Mouse (Mus musculus) bone marrow macrophage, adult 2 months (primary cell): ENCODE measurements around the gene Muc20. TPM values are rescaled to one million over a fixed set of nuclear protein-coding genes. Genes with fewer than 3 reads are reported as not detected.

Experiments
- H3K27ac ChIP-seq: 2 replicates; pipeline ENCODE4 v1.5.1; 2012; ENCODE audit warnings: low read depth, low read length; ENCODE audit not compliant: insufficient read depth
- H3K4me1 ChIP-seq: 2 replicates; pipeline ENCODE4 v1.6.1; 2012; ENCODE audit warnings: low read length; ENCODE audit not compliant: control insufficient read depth, insufficient read depth
- H3K4me3 ChIP-seq: 2 replicates; pipeline ENCODE4 v1.5.1; 2012; ENCODE audit warnings: mild to moderate bottlenecking, low read length, moderate library complexity; ENCODE audit not compliant: insufficient read depth
- CTCF ChIP-seq: IDR thresholded peaks from 2 replicates; pipeline ENCODE4 v1.5.1; 2012; ENCODE audit warnings: low read depth, mild to moderate bottlenecking, low read length, moderate library complexity
- POLR2A ChIP-seq: IDR thresholded peaks from 2 replicates; pipeline ENCODE4 v1.6.1; 2012; ENCODE audit warnings: mild to moderate bottlenecking, low read depth, low read length, borderline replicate concordance
- polyA plus RNA-seq: library from polyadenylated mRNA; stranded (reverse); fragments of >200 nt; gene quantifications from 2 replicates; pipeline ENCODE4 v1.2.4, GENCODE M21; 2012; ENCODE audit not compliant: missing spikeins, insufficient read depth, insufficient read length

The Muc20 gene
- polyA plus RNA-seq, 1 experiment = not detected

- H3K4me3 ChIP-seq = no peak overlapping the region
These were observed 20.8 kb upstream of the Muc20 start for GRCm38 (mm10) chr16:32818036-32818435.

GRCm38 (mm10) chr16:32815160-32815605 is 17.9 kb upstream of the Muc20 start:
- peaks cover 6% of the 10 kb centered on the region for H3K4me1 ChIP-seq
- no peak for TF ChIP-seq CTCF
- TF ChIP-seq POLR2A = no peak
- no peak overlapping the region for H3K27ac ChIP-seq
- no peak overlapping the region for H3K4me3 ChIP-seq

More at GRCm38 (mm10) chr16:32818036-32818435, 20.8 kb upstream of the Muc20 start:
- Histone ChIP-seq H3K4me1 (peaks cover 6% of the 10 kb centered on the region), H3K27ac (no peak overlapping the region)
- TF ChIP-seq CTCF (no peak), POLR2A (no peak)

- Histone ChIP-seq H3K4me3 (no peak overlapping the region), H3K4me1 (peaks cover 6% of the 10 kb centered on the region), H3K27ac (no peak overlapping the region)
- TF ChIP-seq POLR2A (no peak), CTCF (no peak)
These were observed 17.3 kb upstream of the Muc20 start for GRCm38 (mm10) chr16:32814539-32814938.

GRCm38 (mm10) chr16:32813771-32814170 is 16.5 kb upstream of the Muc20 start:
- no peak overlapping the region for H3K27ac ChIP-seq
- H3K4me1 ChIP-seq = peaks cover 6% of the 10 kb centered on the region
- H3K4me3 ChIP-seq = no peak overlapping the region
- no peak for TF ChIP-seq POLR2A
- no peak for TF ChIP-seq CTCF

- TF ChIP-seq CTCF (no peak), POLR2A (no peak)
- Histone ChIP-seq H3K4me3 (peak overlapping the region; percentile 24), H3K4me1 (peaks cover 6% of the 10 kb centered on the region), H3K27ac (no peak overlapping the region)
These were observed 16.1 kb upstream of the Muc20 start for GRCm38 (mm10) chr16:32813362-32813761.

GRCm38 (mm10) chr16:32812888-32813361 is 15.7 kb upstream of the Muc20 start:
- Histone ChIP-seq H3K4me1 (peaks cover 6% of the 10 kb centered on the region), H3K4me3 (peak overlapping the region; percentile 24), H3K27ac (no peak overlapping the region)
- TF ChIP-seq POLR2A = no peak
- TF ChIP-seq CTCF = peak; percentile 72

GRCm38 (mm10) chr16:32810321-32810720 is 13.1 kb upstream of the Muc20 start, which contains the start of gene Smbd1:
Gene Smbd1, minus strand, starts transcription at chr16:32810477.
- TF ChIP-seq CTCF (no peak), POLR2A (no peak)
- no peak within 1 kb of the TSS for H3K27ac ChIP-seq
- no peak within 1 kb of the TSS for H3K4me3 ChIP-seq
- H3K4me1 ChIP-seq = peaks cover 9% of the 10 kb centered on the region

- no peak overlapping the region for H3K4me3 ChIP-seq
- no peak overlapping the region for H3K27ac ChIP-seq
- TF ChIP-seq POLR2A (no peak), CTCF (no peak)
- H3K4me1 ChIP-seq = peaks cover 18% of the 10 kb centered on the region
These were observed 10.4 kb upstream of the Muc20 start for GRCm38 (mm10) chr16:32807408-32808185.

GRCm38 (mm10) chr16:32805151-32805550 is 7.9 kb upstream of the Muc20 start:
- Histone ChIP-seq H3K4me3 (no peak overlapping the region), H3K4me1 (peaks cover 18% of the 10 kb centered on the region), H3K27ac (no peak overlapping the region)
- TF ChIP-seq CTCF = no peak
- TF ChIP-seq POLR2A = no peak

- TF ChIP-seq CTCF = no peak
- TF ChIP-seq POLR2A = no peak
- no peak overlapping the region for H3K4me3 ChIP-seq
These were observed 6.7 kb upstream of the Muc20 start for GRCm38 (mm10) chr16:32803901-32804300.

More at GRCm38 (mm10) chr16:32803901-32804300, 6.7 kb upstream of the Muc20 start:
- Histone ChIP-seq H3K4me1 (peaks cover 18% of the 10 kb centered on the region), H3K27ac (no peak overlapping the region)
